Mouse (Mus musculus): ENCODE data around the gene Kcnt1. TPM values are rescaled to one million over a fixed set of nuclear protein-coding genes. Genes with fewer than 3 reads are reported as not detected.
"Not testable (repeated sequence)": the region's sequence is repeated elsewhere in the genome, so short reads cannot be mapped to it uniquely, and the experiment has no call there.

Kcnt1 gene
- polyA plus RNA-seq (2012; ENCODE audit: insufficient read depth, insufficient read length, missing spikeins), result not detected in 2 replicates

DNA sequence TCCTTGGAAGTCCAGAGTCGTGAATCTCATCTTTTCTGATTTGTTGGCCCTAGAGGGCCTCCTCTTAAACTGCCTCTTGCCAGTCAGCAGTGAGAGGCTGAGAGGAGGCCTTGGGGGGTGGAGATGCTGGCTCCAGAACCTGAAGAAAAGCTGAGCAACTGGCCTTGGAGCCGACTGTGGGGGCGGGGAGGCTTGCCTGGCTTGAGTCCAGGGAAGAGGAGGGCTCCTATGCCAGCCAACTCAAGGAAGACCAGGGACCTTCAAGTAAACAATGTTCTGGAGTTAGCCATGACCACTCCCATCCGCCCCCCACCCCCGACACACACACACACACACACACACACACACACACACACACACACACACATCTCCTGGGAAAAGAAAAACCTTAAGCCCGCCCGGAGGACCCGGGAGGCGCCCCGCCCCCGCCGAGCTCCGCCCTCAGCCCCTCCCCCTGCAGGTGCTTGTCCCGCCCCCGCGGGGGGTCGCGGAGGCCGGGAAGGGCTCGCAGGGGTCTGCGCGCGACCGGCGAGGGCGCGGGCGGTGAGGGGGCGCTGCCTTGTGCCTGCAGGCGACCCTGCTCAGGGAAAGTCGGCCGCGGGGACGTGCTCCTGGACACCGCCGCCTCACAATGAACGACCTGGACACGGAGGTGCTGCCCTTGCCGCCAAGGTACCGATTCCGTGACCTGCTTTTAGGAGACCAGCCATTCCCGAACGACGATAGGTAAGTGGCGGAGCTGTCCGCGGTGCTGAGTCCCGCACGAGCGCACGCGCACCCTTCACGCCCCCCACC is at the start of gene Kcnt1:
Gene Kcnt1, plus strand, starts transcription at position 398 of the 795 bp plus-strand sequence.
- Histone ChIP-seq H3K4me3 (ENCODE audit: insufficient read depth, low read length) (no peak within 1 kb of the TSS), H3K4me1 (ENCODE audit: control insufficient read depth, insufficient read depth, low read length) (no peaks in the 10 kb centered on the region), H3K27ac (ENCODE audit: insufficient read depth, low read depth, low read length) (no peak within 1 kb of the TSS)
- TF ChIP-seq CTCF (IDR thresholded peaks at IDR 0.05; ENCODE audit: low read depth, low read length) (no peak), POLR2A (IDR thresholded peaks at IDR 0.05; ENCODE audit: borderline replicate concordance, low read depth, low read length) (no peak)

DNA sequence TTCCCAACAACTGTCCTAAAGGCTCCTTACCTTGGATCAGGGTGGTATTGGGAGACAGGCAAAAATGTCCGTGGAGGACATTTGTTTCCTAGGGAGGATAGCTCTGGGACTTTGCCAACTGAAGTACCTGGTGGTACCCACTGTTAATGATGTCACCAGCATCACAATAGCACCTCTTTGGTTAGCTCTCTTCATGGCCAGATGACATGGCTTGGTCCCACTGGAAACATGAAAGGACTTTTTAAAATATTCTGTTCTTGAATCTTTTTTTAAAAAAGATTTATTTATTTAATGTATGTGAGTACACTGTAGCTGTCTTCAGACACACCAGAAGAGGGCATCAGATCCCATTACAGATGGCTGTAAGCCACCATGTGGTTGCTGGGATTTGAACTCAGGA is 47.8 kb upstream of the Kcnt1 start, which contains the start of gene Glt6d1:
Gene Glt6d1, minus strand, starts transcription at position 101 of the 400 bp plus-strand sequence.
- not testable (repeated sequence) for H3K27ac ChIP-seq (ENCODE audit: insufficient read depth, low read depth, low read length); H3K4me1 ChIP-seq (ENCODE audit: control insufficient read depth, insufficient read depth, low read length); H3K4me3 ChIP-seq (ENCODE audit: insufficient read depth, low read length)

DNA sequence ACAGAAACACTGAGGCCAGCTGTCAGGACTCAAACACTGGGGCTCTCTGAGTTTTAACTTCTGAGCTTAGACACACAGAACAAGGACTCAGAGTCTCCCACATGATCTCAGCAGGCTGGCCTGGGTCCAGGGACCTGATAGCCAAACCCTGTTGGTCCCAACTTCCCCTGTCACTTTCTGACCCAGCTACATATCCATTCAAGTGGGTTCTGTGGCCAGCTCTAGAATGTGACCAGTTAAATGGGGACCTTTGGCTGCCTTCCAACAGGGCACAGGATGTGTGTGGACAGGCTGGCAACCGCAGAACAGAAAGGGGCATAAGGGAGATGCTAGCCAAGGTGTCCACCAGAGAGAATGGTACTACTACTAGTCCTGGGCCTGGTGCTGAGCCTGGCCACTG is 40.7 kb upstream of the Kcnt1 start, which contains the start of gene Lcn9:
Gene Lcn9, plus strand, starts transcription at position 348 of the 400 bp plus-strand sequence.
- TF ChIP-seq POLR2A (IDR thresholded peaks at IDR 0.05; ENCODE audit: borderline replicate concordance, low read depth, low read length), result no peak
- TF ChIP-seq CTCF (IDR thresholded peaks at IDR 0.05; ENCODE audit: low read depth, low read length), result no peak
- H3K4me3 ChIP-seq (ENCODE audit: insufficient read depth, low read length), result no peak within 1 kb of the TSS
- H3K27ac ChIP-seq (ENCODE audit: insufficient read depth, low read depth, low read length), result no peak within 1 kb of the TSS
- H3K4me1 ChIP-seq (ENCODE audit: control insufficient read depth, insufficient read depth, low read length), result peaks cover 4% of the 10 kb centered on the region; the same call in 1 of the 2 replicates

DNA sequence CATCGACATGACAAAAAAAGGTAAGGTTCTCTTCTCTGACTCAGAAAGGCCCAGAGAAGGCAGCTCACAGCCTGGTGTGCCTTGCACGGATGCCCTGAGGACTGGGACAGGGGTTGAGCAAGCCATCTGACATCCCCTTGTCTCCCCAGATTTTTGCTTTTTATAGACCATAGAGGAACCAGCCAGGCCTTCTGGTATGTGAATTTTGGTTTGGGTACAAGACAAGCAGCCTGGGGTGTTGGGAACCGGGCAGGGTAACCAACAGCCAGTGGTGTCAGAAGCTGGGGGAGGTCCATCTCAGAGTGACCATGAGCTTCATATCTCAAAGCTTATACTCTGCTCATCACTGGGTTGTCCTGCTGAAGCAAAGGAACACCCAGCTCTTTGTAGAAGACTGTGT is 38.8 kb upstream of the Kcnt1 start:
- H3K4me3 ChIP-seq (ENCODE audit: insufficient read depth, low read length), result no peak overlapping the region
- no peak overlapping the region for H3K27ac ChIP-seq (ENCODE audit: insufficient read depth, low read depth, low read length)
- TF ChIP-seq POLR2A (IDR thresholded peaks at IDR 0.05; ENCODE audit: borderline replicate concordance, low read depth, low read length) (no peak), CTCF (IDR thresholded peaks at IDR 0.05; ENCODE audit: low read depth, low read length) (no peak)
- H3K4me1 ChIP-seq (ENCODE audit: control insufficient read depth, insufficient read depth, low read length), result peaks cover 4% of the 10 kb centered on the region; the same call in 1 of the 2 replicates

DNA sequence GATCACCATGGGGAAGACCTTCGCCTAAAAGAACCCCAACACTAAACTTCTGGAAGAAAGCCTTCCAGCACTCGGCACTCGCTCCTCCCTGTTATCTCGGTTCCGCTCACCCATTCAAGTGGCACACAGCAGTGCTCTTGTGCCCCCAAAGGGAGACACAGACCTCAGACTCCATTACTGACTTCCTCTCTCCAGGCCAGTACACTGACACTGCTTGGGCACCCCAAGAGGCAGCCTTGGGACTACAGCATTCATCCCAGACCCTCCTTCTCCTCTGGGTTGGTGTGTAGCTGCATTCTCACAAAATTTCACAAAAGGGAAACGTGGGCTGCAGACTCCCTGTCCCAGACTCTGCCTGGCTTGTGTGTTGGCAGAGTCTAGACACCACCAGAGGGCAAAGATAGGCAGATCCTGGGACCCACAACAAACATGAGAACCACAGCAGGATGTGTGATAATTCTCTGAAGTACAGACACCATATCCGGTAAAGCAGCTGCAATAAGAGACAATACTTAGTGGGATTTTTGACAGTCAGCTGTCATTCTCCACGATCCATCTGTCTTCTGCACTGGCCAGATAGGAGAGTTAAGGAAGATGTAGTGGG is 35.1 kb upstream of the Kcnt1 start:
- no peak overlapping the region for H3K4me3 ChIP-seq (ENCODE audit: insufficient read depth, low read length)
- TF ChIP-seq CTCF (IDR thresholded peaks at IDR 0.05; ENCODE audit: low read depth, low read length) (no peak), POLR2A (IDR thresholded peaks at IDR 0.05; ENCODE audit: borderline replicate concordance, low read depth, low read length) (no peak)
- no peak overlapping the region for H3K27ac ChIP-seq (ENCODE audit: insufficient read depth, low read depth, low read length)
- H3K4me1 ChIP-seq (ENCODE audit: control insufficient read depth, insufficient read depth, low read length), result no peaks in the 10 kb centered on the region

DNA sequence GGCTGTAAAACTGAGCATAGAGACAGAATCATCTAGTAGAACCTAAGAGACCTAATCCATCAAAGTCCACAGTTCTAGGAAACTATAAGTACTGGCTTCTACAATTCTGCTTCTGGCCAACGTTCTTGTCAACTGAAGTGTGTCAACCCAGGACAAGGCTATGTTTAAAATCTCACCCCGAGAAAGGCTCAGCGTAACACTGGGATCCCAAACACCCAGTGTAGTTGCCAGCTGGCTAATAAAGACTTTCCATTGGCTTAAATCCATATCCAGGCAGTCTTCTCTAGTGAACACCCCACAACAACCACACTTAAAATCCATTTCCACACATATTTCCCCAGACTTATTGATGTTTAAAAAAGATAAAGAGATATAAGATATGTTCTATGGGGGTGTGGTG is 32.7 kb upstream of the Kcnt1 start:
- no peak overlapping the region for H3K27ac ChIP-seq (ENCODE audit: insufficient read depth, low read depth, low read length)
- H3K4me1 ChIP-seq (ENCODE audit: control insufficient read depth, insufficient read depth, low read length), result no peaks in the 10 kb centered on the region
- no peak for TF ChIP-seq POLR2A (IDR thresholded peaks at IDR 0.05; ENCODE audit: borderline replicate concordance, low read depth, low read length)
- no peak for TF ChIP-seq CTCF (IDR thresholded peaks at IDR 0.05; ENCODE audit: low read depth, low read length)
- no peak overlapping the region for H3K4me3 ChIP-seq (ENCODE audit: insufficient read depth, low read length)

DNA sequence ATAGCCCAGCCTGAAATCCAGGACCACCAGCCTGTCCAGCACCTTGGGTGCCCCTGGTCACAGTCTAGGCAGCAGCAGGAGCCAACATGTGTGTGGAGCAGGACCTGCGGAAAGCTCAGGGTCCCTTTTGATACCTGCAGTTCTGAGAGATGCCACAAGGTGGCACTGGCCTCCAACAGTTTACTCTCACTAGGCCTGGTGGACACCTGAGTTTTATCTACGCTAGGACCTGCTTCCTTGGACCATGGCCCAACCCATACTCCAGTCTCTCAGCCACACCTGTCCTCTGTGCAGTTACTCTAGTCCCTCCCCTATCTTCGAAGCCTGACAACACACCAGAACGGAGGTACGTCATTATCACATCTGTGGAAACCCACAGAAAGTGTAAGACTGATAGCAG is 27.2 kb upstream of the Kcnt1 start:
- TF ChIP-seq POLR2A (IDR thresholded peaks at IDR 0.05; ENCODE audit: borderline replicate concordance, low read depth, low read length) (no peak), CTCF (IDR thresholded peaks at IDR 0.05; ENCODE audit: low read depth, low read length) (peak; percentile 93)
- H3K4me3 ChIP-seq (ENCODE audit: insufficient read depth, low read length), result no peak overlapping the region
- H3K27ac ChIP-seq (ENCODE audit: insufficient read depth, low read depth, low read length), result no peak overlapping the region
- no peaks in the 10 kb centered on the region for H3K4me1 ChIP-seq (ENCODE audit: control insufficient read depth, insufficient read depth, low read length)

DNA sequence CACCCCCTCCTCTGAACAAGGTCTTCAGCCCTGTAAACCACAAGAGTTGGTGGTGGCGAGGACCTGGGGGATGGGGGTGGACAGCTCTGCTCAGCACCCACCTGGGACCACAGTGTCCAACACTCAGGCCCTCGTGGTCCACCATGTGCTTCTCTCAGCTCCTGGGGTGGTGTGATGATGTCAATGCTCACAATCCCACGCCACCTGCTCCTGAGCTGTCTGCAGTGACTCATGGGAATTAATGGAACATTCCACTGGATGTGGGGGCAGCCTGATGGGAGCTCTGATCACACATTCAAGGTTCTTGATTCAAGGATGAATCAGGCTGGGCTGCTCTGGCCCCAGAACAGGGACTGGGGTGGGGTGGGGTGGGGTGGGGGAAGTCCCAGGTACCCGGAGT is 21.4 kb upstream of the Kcnt1 start:
- no peak overlapping the region for H3K4me3 ChIP-seq (ENCODE audit: insufficient read depth, low read length)
- no peaks in the 10 kb centered on the region for H3K4me1 ChIP-seq (ENCODE audit: control insufficient read depth, insufficient read depth, low read length)
- no peak overlapping the region for H3K27ac ChIP-seq (ENCODE audit: insufficient read depth, low read depth, low read length)
- TF ChIP-seq CTCF (IDR thresholded peaks at IDR 0.05; ENCODE audit: low read depth, low read length) (no peak), POLR2A (IDR thresholded peaks at IDR 0.05; ENCODE audit: borderline replicate concordance, low read depth, low read length) (no peak)

DNA sequence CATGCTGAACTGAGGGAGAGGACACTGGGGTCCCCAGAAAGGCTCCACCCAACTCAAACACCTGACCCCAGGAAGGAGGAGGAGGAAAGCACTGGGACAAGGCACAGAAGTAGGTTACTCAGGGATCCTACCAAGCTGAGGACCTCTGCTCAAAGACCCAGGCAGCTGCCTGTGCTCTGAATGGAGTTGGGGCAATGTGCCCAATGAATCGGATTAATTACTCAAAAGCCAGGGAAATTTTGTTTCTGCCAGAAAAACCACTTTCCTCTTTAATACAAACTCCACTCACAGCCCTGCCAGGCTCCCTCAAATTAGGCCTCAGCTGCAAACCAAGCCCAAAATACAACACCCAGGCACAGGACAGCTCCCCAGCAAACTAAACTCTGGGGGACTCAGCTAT is 20.8 kb upstream of the Kcnt1 start:
- Histone ChIP-seq H3K27ac (ENCODE audit: insufficient read depth, low read depth, low read length) (no peak overlapping the region), H3K4me3 (ENCODE audit: insufficient read depth, low read length) (no peak overlapping the region), H3K4me1 (ENCODE audit: control insufficient read depth, insufficient read depth, low read length) (no peaks in the 10 kb centered on the region)
- no peak for TF ChIP-seq POLR2A (IDR thresholded peaks at IDR 0.05; ENCODE audit: borderline replicate concordance, low read depth, low read length)
- TF ChIP-seq CTCF (IDR thresholded peaks at IDR 0.05; ENCODE audit: low read depth, low read length), result no peak

DNA sequence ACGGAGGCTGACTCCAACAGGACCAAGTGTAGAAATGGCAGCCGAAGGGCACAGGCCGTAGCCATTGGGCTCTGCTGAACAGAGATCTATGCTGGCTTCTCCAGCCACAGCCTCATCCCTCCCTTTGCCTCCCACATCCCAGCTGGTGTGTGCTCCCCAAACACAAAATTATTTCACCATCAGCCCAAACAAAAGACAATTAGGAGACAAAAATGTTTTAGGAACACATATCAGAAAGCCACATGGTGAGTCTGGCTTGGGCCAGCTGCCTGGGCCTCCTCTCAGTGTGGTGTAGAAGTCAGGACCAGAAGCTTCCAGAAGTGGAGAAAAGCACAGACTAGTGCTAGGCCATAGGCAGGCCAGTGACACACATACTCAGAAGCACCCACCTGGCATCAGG is 19.4 kb upstream of the Kcnt1 start:
- H3K27ac ChIP-seq (ENCODE audit: insufficient read depth, low read depth, low read length), result no peak overlapping the region
- no peak overlapping the region for H3K4me3 ChIP-seq (ENCODE audit: insufficient read depth, low read length)
- H3K4me1 ChIP-seq (ENCODE audit: control insufficient read depth, insufficient read depth, low read length), result no peaks in the 10 kb centered on the region
- TF ChIP-seq CTCF (IDR thresholded peaks at IDR 0.05; ENCODE audit: low read depth, low read length), result no peak
- no peak for TF ChIP-seq POLR2A (IDR thresholded peaks at IDR 0.05; ENCODE audit: borderline replicate concordance, low read depth, low read length)
